In genomic region chr12:40445648-40446449, GRCm38 (mm10) we compare ENCODE assay signal across 8 mouse cellular contexts. TPM values are rescaled to one million over a fixed set of nuclear protein-coding genes. Genes with fewer than 3 reads are reported as not detected.
DNase-seq lines count a peak whose midpoint lies in the region; ATAC-seq lines count a peak whose summit lies in the region.

Zfp277 (minus strand) TSS chr12:40445902.
Dock4 (plus strand) TSS chr12:40445952.

- under 1% methylated on average over 77 of the region's 80 CpGs for WGBS in hindbrain, embryonic 14.5 days

- H3K36me3 ChIP-seq in hindbrain, embryonic 14.5 days (replicated peaks; ENCODE audit: control insufficient read depth, insufficient read depth) = no peaks in the 10 kb centered on the region

- H3K4me2 ChIP-seq in hindbrain, embryonic 14.5 days (replicated peaks) = peak within 1 kb of the TSS; percentile 73

- peak; percentile 99 for DNase-seq in R1 (ENCODE audit: low read depth, low spot score)
- peak; percentile 99 to 100 for DNase-seq in cerebellum, postnatal 25 days
- peak; percentile 97 to 99 for DNase-seq in frontal cortex, postnatal 25 days (ENCODE audit: low spot score in 2 of 2)
- DNase-seq in hindbrain, embryonic 14.5 days (ENCODE audit: low spot score) = peak; percentile 99
- DNase-seq in layer of hippocampus, postnatal 36 days = peak; percentile 99
- peak; percentile 100 for DNase-seq in lung, postnatal 36 days
- DNase-seq in retina, postnatal 1 day = peak; percentile 100
- DNase-seq in urinary bladder, adult 18-20 months (ENCODE audit: low spot score in 2 of 2) = peak; percentile 94 to 99

- H3K27ac ChIP-seq in hindbrain, embryonic 14.5 days = peak within 1 kb of the TSS; percentile 95

- H3K27me3 ChIP-seq in hindbrain, embryonic 14.5 days (ENCODE audit: control insufficient read depth, insufficient read depth, low read length) = no peaks in the 10 kb centered on the region

- H3K9me3 ChIP-seq in hindbrain, embryonic 14.5 days (ENCODE audit: control insufficient read depth, low read length) = no peaks in the 10 kb centered on the region

- H3K4me3 ChIP-seq in hindbrain, embryonic 14.5 days (replicated peaks; ENCODE audit: low read length) = peak within 1 kb of the TSS; percentile 91

- peak; percentile 98 for ATAC-seq in hindbrain, embryonic 14.5 days (ENCODE audit: low FRiP score)

- H3K9ac ChIP-seq in hindbrain, embryonic 14.5 days = peak within 1 kb of the TSS; percentile 88

- H3K4me1 ChIP-seq in hindbrain, embryonic 14.5 days (replicated peaks; ENCODE audit: control insufficient read depth, insufficient read depth, low read length) = peaks cover 28% of the 10 kb centered on the region

RNA-seq across cellular contexts. Expression of gene Zfp277, which starts in this region (rescaled TPM):
- polyA plus RNA-seq in hindbrain, embryonic 14.5 days (2014; fragmentation: Nextera tagmentation; extraction: Ambion mirVana) = 31.8 and 37.4 TPM in 2 replicates
- 10 to 100 TPM; 24.5 to 27.7 TPM for total RNA-seq in layer of hippocampus, postnatal 36 days (2021)

RNA-seq across cellular contexts. Expression of gene Dock4, which starts in this region (rescaled TPM):
- 28.1 and 34.1 TPM in 2 replicates for polyA plus RNA-seq in hindbrain, embryonic 14.5 days (2014; fragmentation: Nextera tagmentation; extraction: Ambion mirVana)
- total RNA-seq in layer of hippocampus, postnatal 36 days (2021) = 100 to 1,000 TPM; 237 to 255 TPM

Comparison
In these comparisons a context has a peak if more than half of its experiments do, and no peak if none do; other contexts are left out.
1. Peak in every context shown above with its lines: DNase-seq, ATAC-seq, H3K4me3 ChIP-seq and H3K27ac ChIP-seq.